Mouse (Mus musculus) embryonic fibroblast, embryonic 13.5 days (primary cell): ENCODE measurements around the gene Crebbp.

ENCODE experiments used
- CTCF ChIP-seq: IDR thresholded peaks from 2 replicates; pipeline ENCODE4 v1.5.1; 2011; ENCODE audit warnings: mild to moderate bottlenecking, control low read depth, low read length, moderate library complexity, borderline replicate concordance; ENCODE audit not compliant: insufficient read depth
- POLR2A ChIP-seq: IDR thresholded peaks from 2 replicates; pipeline ENCODE4 v1.6.1; 2011; ENCODE audit warnings: low read depth, mild to moderate bottlenecking, control low read depth, low read length, moderate library complexity

DNA sequence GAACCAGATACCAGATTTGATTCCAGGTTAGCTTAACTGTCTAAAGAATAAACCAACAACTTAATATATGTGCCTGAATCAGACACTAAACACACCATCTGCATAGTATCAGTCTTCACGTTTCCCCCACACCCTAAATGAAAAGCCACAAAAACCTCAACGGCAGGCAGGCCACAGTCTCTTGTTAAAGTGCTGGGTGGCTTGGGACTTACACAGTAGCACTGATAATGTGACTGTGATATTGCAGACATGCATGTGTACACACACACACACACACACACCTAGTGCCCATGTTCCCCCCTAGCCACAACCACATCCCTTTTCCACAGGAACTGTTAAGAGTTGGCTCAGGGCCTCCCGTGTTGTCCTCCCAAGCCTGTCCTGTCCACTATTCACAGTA is 139.0 kb downstream of the Crebbp start:
- TF ChIP-seq CTCF (no peak), POLR2A (no peak)
